Mouse (Mus musculus) C2C12 (cell line): ENCODE results near the gene 1110002E22Rik.

Experiments
- CEBPB ChIP-seq: IDR thresholded peaks from one replicate; pipeline ENCODE4 v1.6.1; 2011; ENCODE audit warnings: low read depth, mild to moderate bottlenecking, control low read depth, moderate library complexity
- CTCF ChIP-seq: IDR thresholded peaks from one replicate; pipeline ENCODE4 v1.5.1; 2011; ENCODE audit not compliant: control insufficient read depth, insufficient read depth, insufficient read length
- MAX ChIP-seq: IDR thresholded peaks from one replicate; pipeline ENCODE4 v1.6.1; 2011; ENCODE audit warnings: mild to moderate bottlenecking, control low read depth
- MYOD1 ChIP-seq: IDR thresholded peaks from one replicate; pipeline ENCODE4 v1.6.1; 2011; ENCODE audit warnings: low read depth; ENCODE audit not compliant: control insufficient read depth, insufficient read length
- MYOG ChIP-seq: IDR thresholded peaks from one replicate; pipeline ENCODE4 v1.6.1; 2011; ENCODE audit not compliant: control insufficient read depth, insufficient read length; ENCODE audit errors: extremely low read depth
- USF1 ChIP-seq: IDR thresholded peaks from one replicate; pipeline ENCODE4 v1.6.1; 2011; ENCODE audit warnings: low read depth, mild to moderate bottlenecking, control low read depth, moderate library complexity

- TF ChIP-seq USF1 (no peak), CEBPB (no peak), CTCF (no peak), MAX (no peak), MYOG (no peak), MYOD1 (no peak)
Measured at GRCm38 (mm10) chr3:138069756-138070511, 5.1 kb downstream of the 1110002E22Rik start.
